Mouse (Mus musculus) cortical plate, adult 2 months (tissue): ENCODE measurements around the gene Rab37. TPM values are rescaled to one million over a fixed set of nuclear protein-coding genes. Genes with fewer than 3 reads are reported as not detected.

ENCODE experiments used
- H3K27ac ChIP-seq: fragments of 200-500 bp; 2 replicates; pipeline ENCODE4 v1.5.1; 2012; ENCODE audit warnings: low read length, control low read depth, inconsistent platforms; ENCODE audit not compliant: insufficient read depth
- H3K4me1 ChIP-seq: fragments of 200-500 bp; 2 replicates; pipeline ENCODE4 v1.6.1; 2011; ENCODE audit warnings: low read length; ENCODE audit not compliant: control insufficient read depth, insufficient read depth
- H3K4me3 ChIP-seq: fragments of 200-500 bp; 2 replicates; pipeline ENCODE4 v1.5.1; 2011; ENCODE audit warnings: mild to moderate bottlenecking, low read length, control low read depth; ENCODE audit not compliant: insufficient read depth
- CTCF ChIP-seq: fragments of 200-500 bp; IDR thresholded peaks from 2 replicates; pipeline ENCODE4 v1.5.1; 2011; ENCODE audit warnings: mild to moderate bottlenecking, control low read depth, low read length; ENCODE audit not compliant: insufficient read depth; ENCODE audit errors: extremely low read depth
- POLR2A ChIP-seq: fragments of 200-500 bp; IDR thresholded peaks from 2 replicates; pipeline ENCODE4 v1.6.1; 2011; ENCODE audit warnings: mild to moderate bottlenecking, low read length, control low read depth; ENCODE audit not compliant: insufficient read depth; ENCODE audit errors: extremely low read depth
- polyA plus RNA-seq: library from polyadenylated mRNA; depleted of rRNA; stranded (reverse); fragments of >200 nt; gene quantifications from 2 replicates; pipeline ENCODE4 v1.2.3, GENCODE M21; 2012

The Rab37 gene
- polyA plus RNA-seq, 1 experiment, result 2.9 TPM

DNA sequence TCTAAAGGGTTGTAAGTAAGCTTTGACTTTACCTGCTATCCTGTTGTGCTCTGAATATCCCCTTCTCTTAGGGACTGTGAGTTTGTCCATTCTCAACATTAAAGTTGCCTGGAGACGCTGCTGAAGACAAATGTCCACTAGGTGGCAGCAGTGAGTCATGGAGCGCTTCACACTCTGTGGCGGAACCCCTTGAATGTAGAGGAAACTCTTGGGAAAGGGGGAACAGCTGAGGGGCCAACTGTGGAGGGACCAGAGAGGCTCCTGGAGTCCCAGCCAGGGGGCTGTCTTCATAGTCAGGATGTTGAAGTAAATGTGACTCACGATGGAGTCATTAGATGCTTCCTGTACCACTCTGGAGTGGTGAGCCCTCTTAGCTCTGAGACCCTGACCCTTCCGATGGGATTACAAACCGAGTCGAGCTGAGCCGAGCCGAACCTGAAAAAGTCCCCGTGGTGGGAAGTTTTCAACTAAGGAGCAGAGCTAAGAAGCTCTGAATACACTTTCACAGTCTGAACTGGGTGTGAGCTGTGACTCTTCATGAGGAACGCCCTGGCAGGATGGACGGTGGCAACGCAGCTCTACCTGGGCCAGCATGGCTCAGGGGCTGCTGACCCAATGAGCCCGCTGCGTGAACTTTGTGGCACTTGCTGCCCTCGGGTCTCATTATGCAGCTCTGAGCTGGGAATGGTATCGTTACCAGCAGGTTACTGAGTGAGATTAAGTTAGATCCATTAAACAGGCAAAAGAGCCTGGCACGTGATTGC is 7.7 kb upstream of the Rab37 start:
- Histone ChIP-seq H3K4me1 (no peaks in the 10 kb centered on the region), H3K4me3 (no peak overlapping the region), H3K27ac (no peak overlapping the region)
- TF ChIP-seq POLR2A, result no peak
- peak; percentile 89 for TF ChIP-seq CTCF

DNA sequence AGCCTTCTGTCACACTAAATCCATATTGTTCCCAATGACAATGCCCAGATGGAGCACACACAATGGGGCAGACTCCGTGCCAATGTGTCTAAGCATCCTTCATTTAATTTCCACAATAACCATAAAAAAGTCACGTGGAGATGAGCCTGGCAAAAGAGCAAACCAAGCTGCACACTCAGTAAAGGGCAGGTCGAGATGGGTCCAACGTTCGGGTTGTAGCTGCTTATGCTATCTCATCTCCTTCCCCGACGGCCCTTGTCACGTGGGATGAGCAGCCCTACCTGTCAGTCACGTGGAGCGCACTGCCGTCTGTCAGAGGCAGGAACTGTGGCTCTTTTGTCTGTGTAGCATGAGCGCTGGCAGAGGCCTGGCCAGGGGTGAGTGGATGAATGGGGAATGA is 6.6 kb upstream of the Rab37 start:
- H3K4me1 ChIP-seq, result no peaks in the 10 kb centered on the region
- TF ChIP-seq POLR2A (no peak), CTCF (no peak)
- no peak overlapping the region for H3K4me3 ChIP-seq
- no peak overlapping the region for H3K27ac ChIP-seq

GRCm38 (mm10) chr11:115085064-115085463 is 6.2 kb upstream of the Rab37 start:
- Histone ChIP-seq H3K4me3 (no peak overlapping the region), H3K27ac (no peak overlapping the region)
- TF ChIP-seq POLR2A (no peak), CTCF (no peak)

DNA sequence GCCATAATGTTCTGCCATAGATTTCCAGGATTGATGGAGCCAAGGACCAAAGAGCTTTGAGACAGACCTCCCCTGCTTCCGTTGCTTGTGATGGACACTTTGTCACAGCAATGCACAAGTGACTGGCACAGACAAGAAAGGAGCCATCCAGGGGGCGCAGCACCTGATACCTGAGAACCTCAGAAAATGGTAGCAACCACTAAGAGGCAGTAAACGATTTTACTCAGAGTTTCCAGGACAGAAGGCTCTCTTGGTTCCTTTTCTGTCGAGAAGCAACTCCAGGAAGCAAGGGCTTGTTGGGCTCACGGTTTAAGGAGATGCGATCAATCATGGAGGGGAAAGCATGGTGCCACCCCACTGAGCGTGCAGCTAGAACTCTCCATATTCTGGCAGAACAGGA is 5.0 kb upstream of the Rab37 start:
- TF ChIP-seq POLR2A (no peak), CTCF (no peak)
- Histone ChIP-seq H3K4me3 (no peak overlapping the region), H3K4me1 (no peaks in the 10 kb centered on the region), H3K27ac (no peak overlapping the region)

More at GRCm38 (mm10) chr11:115085064-115085463, 6.2 kb upstream of the Rab37 start:
- H3K4me1 ChIP-seq, result no peaks in the 10 kb centered on the region

DNA sequence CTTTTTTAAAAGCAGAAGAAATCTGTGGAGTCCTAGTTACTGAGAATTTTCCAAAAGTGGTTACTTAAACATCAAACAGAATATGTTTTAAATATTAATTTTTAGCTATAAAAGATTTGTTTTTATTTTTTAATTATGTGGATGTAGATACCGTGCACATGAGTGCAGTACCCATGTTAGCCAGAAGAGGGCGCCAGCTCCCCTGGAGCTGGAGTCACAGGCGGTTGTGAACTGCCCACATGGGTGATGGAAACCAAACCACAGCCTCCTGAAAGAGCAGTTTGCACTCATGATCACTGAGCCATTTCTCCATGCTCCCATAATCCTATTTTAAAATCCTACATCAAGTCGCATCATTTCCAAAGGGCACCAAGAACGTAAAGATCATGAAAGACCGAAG is 1.4 kb upstream of the Rab37 start:
- TF ChIP-seq CTCF (peak; percentile 28; the same call in 1 of the 2 replicates), POLR2A (no peak)
- Histone ChIP-seq H3K4me3 (no peak overlapping the region), H3K4me1 (no peaks in the 10 kb centered on the region), H3K27ac (no peak overlapping the region)

- H3K4me3 ChIP-seq, result peak overlapping the region; percentile 15; the same call in 1 of the 2 replicates
- no peaks in the 10 kb centered on the region for H3K4me1 ChIP-seq
- no peak overlapping the region for H3K27ac ChIP-seq
- no peak for TF ChIP-seq POLR2A
- TF ChIP-seq CTCF, result no peak
Measured at GRCm38 (mm10) chr11:115092140-115092539, 909 bp downstream of the Rab37 start.

GRCm38 (mm10) chr11:115098203-115098932 is 7.1 kb downstream of the Rab37 start:
- Histone ChIP-seq H3K4me1 (no peaks in the 10 kb centered on the region), H3K27ac (no peak overlapping the region), H3K4me3 (no peak overlapping the region)
- TF ChIP-seq CTCF (no peak), POLR2A (no peak)

- TF ChIP-seq POLR2A (no peak), CTCF (no peak)
- Histone ChIP-seq H3K4me3 (no peak overlapping the region), H3K4me1 (no peaks in the 10 kb centered on the region), H3K27ac (no peak overlapping the region)
Measured at GRCm38 (mm10) chr11:115099241-115099840, 8.1 kb downstream of the Rab37 start.

GRCm38 (mm10) chr11:115100032-115100621 is 8.9 kb downstream of the Rab37 start:
- Histone ChIP-seq H3K27ac (no peak overlapping the region), H3K4me1 (no peaks in the 10 kb centered on the region), H3K4me3 (no peak overlapping the region)
- no peak for TF ChIP-seq CTCF
- no peak for TF ChIP-seq POLR2A
